In the genomic region with DNA sequence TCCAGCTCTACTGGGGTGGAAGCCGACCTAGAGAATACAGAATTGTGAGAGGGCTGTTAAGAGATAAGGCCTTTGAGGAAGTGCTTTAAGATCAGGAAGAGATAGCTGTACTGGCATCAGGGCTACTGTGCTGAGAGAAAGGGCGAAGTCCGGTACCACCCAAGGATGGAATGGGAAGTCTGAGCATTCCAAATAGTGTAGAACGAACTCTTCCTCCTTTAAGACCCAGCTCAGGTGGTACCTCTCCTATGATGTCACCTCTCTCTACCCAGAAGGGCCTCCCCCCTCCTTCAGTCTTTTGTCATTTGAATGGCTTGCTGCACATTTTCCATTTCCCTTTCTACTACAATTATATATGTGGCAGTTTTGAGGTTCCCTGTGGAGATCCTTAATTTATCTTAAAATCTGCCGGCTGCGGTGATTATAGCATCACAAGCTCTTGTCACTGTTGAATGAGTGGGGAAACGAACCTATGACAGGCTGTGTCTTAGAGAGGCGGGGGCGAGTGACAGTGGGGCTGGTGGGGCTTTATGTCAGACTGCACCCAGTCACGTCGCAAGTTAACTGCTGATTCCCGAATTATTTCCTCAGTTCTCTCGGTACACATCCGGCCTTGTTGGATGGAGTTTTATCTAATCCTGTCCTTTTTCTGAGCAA, we compare ENCODE assay signal across 8 mouse cellular contexts. TPM values are rescaled to one million over a fixed set of nuclear protein-coding genes. Genes with fewer than 3 reads are reported as not detected.
DNase-seq lines count a peak whose midpoint lies in the region; ATAC-seq and TF ChIP-seq lines count a peak whose summit lies in the region.

No protein-coding gene starts in this region.

- H3K36me3 ChIP-seq in heart, embryonic 12.5 days, result peaks cover 9% of the 10 kb centered on the region; the same call in 1 of the 2 replicates
- H3K36me3 ChIP-seq in intestine, postnatal 0 days (ENCODE audit: control insufficient read depth, insufficient read depth), result 0 out of 2 replicates have a peak, but pooled peaks cover 5% of the 10 kb centered on the region
- H3K36me3 ChIP-seq in stomach, embryonic 16.5 days (ENCODE audit: control insufficient read depth, insufficient read depth, low read length), result no peaks in the 10 kb centered on the region

- TF ChIP-seq CTCF in intestine, postnatal 0 days (IDR thresholded peaks at IDR 0.05; ENCODE audit: low read depth), result no peak

- intact Hi-C loops in heart, postnatal 36 days (cut with DNase I), result loop anchor here (5.0 kb wide), 1 partner anchor 82 kb away; no protein-coding TSS in a partner anchor

- WGBS in heart, embryonic 12.5 days, result 35% methylated on average over 14 of the region's 14 CpGs
- 33% methylated on average over 14 of the region's 14 CpGs for WGBS in intestine, postnatal 0 days
- WGBS in stomach, embryonic 16.5 days, result 60% methylated on average over 14 of the region's 14 CpGs

- H3K9me3 ChIP-seq in heart, embryonic 12.5 days (replicated peaks), result no peaks in the 10 kb centered on the region
- H3K9me3 ChIP-seq in intestine, postnatal 0 days (ENCODE audit: control insufficient read depth), result no peaks in the 10 kb centered on the region
- H3K9me3 ChIP-seq in stomach, embryonic 16.5 days (replicated peaks; ENCODE audit: control insufficient read depth, low read length), result no peaks in the 10 kb centered on the region

- no peak overlapping the region for H3K4me3 ChIP-seq in heart, embryonic 12.5 days
- no peak overlapping the region for H3K4me3 ChIP-seq in intestine, postnatal 0 days (ENCODE audit: low read depth, low read length)
- H3K4me3 ChIP-seq in stomach, embryonic 16.5 days (replicated peaks; ENCODE audit: low read length), result no peak overlapping the region

- H3K4me1 ChIP-seq in heart, embryonic 12.5 days (replicated peaks), result peaks cover 60% of the 10 kb centered on the region
- peaks cover 13% of the 10 kb centered on the region for H3K4me1 ChIP-seq in intestine, postnatal 0 days (replicated peaks; ENCODE audit: control insufficient read depth, insufficient read depth, low read length)
- H3K4me1 ChIP-seq in stomach, embryonic 16.5 days (ENCODE audit: control insufficient read depth, insufficient read depth, low read length), result peaks cover 25% of the 10 kb centered on the region

- ATAC-seq in heart, embryonic 12.5 days (ENCODE audit: insufficient number of reproducible peaks, low FRiP score), result 0 out of 2 replicates have a peak, but pooled peaks have one; percentile 31
- peak; percentile 90 for ATAC-seq in intestine, postnatal 0 days
- peak; percentile 89 for ATAC-seq in stomach, embryonic 16.5 days (ENCODE audit: insufficient read depth, low FRiP score)

- peak overlapping the region; percentile 79 for H3K27ac ChIP-seq in heart, embryonic 12.5 days (ENCODE audit: poor library complexity, severe bottlenecking)
- peak overlapping the region; percentile 69; the same call in 1 of the 2 replicates for H3K27ac ChIP-seq in intestine, postnatal 0 days (ENCODE audit: low read depth, low read length)
- peak overlapping the region; percentile 51; the same call in 1 of the 2 replicates for H3K27ac ChIP-seq in stomach, embryonic 16.5 days (ENCODE audit: low read length)

- peak overlapping the region; percentile 31 for H3K4me2 ChIP-seq in heart, embryonic 12.5 days
- peak overlapping the region; percentile 21; the same call in 1 of the 2 replicates for H3K4me2 ChIP-seq in intestine, postnatal 0 days (replicated peaks; ENCODE audit: low read depth)
- H3K4me2 ChIP-seq in stomach, embryonic 16.5 days (ENCODE audit: low read depth, low read length), result no peak overlapping the region

- H3K27me3 ChIP-seq in heart, embryonic 12.5 days (replicated peaks), result no peaks in the 10 kb centered on the region
- H3K27me3 ChIP-seq in intestine, postnatal 0 days (replicated peaks; ENCODE audit: control insufficient read depth, insufficient read depth, low read length), result no peaks in the 10 kb centered on the region
- H3K27me3 ChIP-seq in stomach, embryonic 16.5 days (ENCODE audit: control insufficient read depth, insufficient read depth, low read length), result no peaks in the 10 kb centered on the region

- no peak for DNase-seq in heart, postnatal 36 days
- DNase-seq in thymus, postnatal 0 days (ENCODE audit: low spot score), result peak; percentile 56
- no peak for DNase-seq in thymus, adult 18-20 months
- no peak for DNase-seq in cerebellum, adult 8-10 months
- no peak for DNase-seq in ovary, postnatal 36 days (ENCODE audit: low spot score)

- H3K9ac ChIP-seq in heart, embryonic 12.5 days, result peak overlapping the region; percentile 41; the same call in 1 of the 2 replicates
- H3K9ac ChIP-seq in intestine, postnatal 0 days (ENCODE audit: low read depth, low read length), result no peak overlapping the region
- no peak overlapping the region for H3K9ac ChIP-seq in stomach, embryonic 16.5 days (ENCODE audit: low read length)

RNA-seq across cellular contexts. Expression of a gene that starts 13.8 kb away (rescaled TPM):
- polyA plus RNA-seq in heart, embryonic 12.5 days (2016; fragmentation: Nextera tagmentation; extraction: Ambion mirVana), result 125 and 136 TPM in 2 replicates
- total RNA-seq in heart, postnatal 36 days (2021), result 100 to 1,000 TPM; 138 to 147 TPM
- 30.5 and 39.5 TPM in 2 replicates for polyA plus RNA-seq in thymus, postnatal 0 days (2015; fragmentation: Nextera tagmentation; extraction: Ambion mirVana)
- polyA plus RNA-seq in intestine, postnatal 0 days (2015; fragmentation: Nextera tagmentation; extraction: Ambion mirVana), result 42.6 and 50.4 TPM in 2 replicates
- 35.9 and 36.8 TPM in 2 replicates for polyA plus RNA-seq in stomach, embryonic 16.5 days (2015; fragmentation: Nextera tagmentation; extraction: Ambion mirVana)

Comparison
In these comparisons a context has a peak if more than half of its experiments do, and no peak if none do; other contexts are left out.
1. ATAC-seq: peak in every context shown above with its lines; median percentile 90 in intestine, postnatal 0 days; 89 in stomach, embryonic 16.5 days; 31 in heart, embryonic 12.5 days.